Mouse (Mus musculus): ENCODE results near the gene Akr1b3. TPM values are rescaled to one million over a fixed set of nuclear protein-coding genes. Genes with fewer than 3 reads are reported as not detected.
"Not testable (repeated sequence)": the region's sequence is repeated elsewhere in the genome, so short reads cannot be mapped to it uniquely, and the experiment has no call there.

The Akr1b3 gene
- 100 to 1,000 TPM; 302 to 310 TPM for total RNA-seq (2021)
- long read RNA-seq, experiment 1, full-length matches to known transcripts = 102 of 106 reads
- long read RNA-seq, experiment 1, partial matches to known transcripts = 3 of 106 reads
- long read RNA-seq, experiment 1, other reads (novel, unspliced or antisense) = 1 of 106 reads
- long read RNA-seq, experiment 2, transcript Akr1b3-201 (10 exons, 1,387 nt) = major isoform, 210 of 243 reads
- long read RNA-seq, experiment 2, partial matches to known transcripts = 11 of 243 reads
- long read RNA-seq, experiment 2, other reads (novel, unspliced or antisense) = 21 of 243 reads

DNA sequence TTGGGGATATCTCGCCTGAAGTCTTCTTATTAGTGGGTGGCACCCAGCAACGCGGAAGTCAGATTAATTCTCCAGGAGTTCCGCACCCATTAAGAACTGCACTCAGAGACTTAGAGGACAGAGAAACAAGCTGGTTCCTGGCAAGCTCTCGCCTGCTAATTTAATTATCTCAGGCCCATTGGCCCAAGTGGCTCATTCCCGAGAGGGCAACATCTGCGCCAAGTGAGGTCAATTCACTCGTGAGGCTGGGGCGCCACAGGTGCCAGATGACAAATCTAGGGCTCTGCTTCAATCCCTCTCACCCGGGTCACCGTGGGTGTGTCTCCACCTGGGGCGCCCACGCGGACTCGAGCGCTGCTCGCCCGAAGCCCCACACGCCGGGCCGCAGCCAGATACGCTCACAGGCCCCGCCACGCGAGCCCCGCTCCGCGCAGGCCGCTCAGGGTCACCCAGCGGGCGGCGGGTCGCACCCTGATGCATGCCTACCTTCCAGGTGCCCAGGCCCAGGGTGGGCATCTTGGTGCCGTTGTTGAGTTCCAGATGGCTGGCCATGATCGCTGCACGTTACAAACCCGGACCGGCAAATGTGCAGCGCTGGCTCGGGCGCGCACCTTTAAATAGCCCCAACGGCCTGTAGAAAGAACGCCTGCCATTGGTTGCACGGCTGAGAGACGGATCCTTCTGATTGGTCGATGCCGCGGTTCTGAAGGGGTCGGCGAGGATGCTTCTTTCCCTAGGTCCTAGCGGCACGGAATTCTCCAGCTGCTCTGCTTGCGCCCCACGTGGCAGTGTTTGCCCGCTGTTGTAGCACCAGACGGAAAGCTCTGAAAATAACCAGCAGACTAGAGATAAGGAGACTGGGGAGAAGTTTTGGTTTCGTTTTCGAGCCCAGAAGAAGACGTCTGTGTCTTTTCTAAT, at the start of gene Akr1b3:
TSS of gene Akr1b3 (minus strand) at position 625 of the 918 bp plus-strand sequence.
- peak; percentile 70 to 76 for DNase-seq (ENCODE audit: low spot score in 2 of 2)

DNA sequence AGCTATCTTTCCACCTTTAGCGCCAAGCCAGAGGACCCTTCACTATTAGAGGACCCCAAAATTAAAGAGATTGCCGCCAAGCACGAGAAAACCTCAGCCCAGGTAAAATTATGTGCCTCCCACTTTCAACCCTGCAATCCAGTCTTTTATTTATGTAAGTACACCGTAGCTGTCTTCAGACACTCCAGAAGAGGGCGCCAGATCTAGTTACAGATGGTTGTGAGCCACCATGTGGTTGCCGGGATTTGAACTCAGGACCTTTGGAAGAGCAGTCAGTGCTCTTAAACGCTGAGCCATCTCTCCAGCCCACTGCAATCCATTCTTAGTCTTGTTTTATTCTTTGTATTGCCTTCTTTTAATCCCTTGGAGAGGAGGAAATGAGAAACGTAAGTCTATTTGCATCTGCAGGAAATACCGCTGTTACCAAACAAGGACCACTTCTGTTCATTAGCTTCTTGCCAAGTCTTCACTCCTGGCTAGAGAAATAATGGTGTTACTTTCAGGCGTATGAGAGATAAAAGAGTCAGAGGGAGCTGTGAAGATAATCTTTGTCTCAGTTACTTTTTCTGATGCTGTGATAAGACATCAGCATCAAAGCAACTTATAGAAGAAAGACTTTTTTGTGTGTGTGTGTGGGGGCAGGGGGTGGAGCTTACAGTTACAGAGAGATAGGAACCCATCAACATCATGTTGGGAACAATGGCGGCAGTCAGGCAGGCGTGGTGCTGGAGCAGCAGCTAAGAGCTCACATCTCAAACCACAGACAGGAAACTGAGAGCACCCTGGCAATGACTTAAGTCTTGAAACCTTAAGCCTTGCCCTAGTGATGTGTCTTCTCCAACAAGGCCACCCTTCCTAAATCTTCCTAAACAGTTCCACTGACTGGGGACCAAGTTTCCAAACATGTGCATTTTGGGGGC, 47.2 kb upstream of the Akr1b3 start:
- no peak for DNase-seq (ENCODE audit: low spot score in 2 of 2)

DNA sequence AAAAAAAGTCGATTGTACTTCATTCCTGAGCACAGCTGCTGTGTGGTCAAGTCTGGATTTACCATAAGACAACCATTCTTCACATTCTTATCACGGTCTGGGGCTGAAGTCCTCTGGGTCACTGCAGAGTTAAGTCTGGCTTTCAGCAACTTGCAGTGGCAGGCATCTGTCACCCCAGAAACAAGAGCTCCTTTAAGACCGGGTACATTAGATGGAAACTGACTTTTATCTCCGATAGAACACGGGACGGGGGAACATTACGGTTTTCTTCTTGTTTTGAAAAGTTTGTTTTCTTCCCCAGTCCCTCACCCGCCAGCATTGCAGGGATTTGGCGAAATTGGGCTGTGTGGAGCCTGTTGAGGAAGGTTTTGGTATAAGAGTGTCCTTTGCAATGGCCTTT, 38.6 kb upstream of the Akr1b3 start:
- no peak for DNase-seq (ENCODE audit: low spot score in 2 of 2)

DNA sequence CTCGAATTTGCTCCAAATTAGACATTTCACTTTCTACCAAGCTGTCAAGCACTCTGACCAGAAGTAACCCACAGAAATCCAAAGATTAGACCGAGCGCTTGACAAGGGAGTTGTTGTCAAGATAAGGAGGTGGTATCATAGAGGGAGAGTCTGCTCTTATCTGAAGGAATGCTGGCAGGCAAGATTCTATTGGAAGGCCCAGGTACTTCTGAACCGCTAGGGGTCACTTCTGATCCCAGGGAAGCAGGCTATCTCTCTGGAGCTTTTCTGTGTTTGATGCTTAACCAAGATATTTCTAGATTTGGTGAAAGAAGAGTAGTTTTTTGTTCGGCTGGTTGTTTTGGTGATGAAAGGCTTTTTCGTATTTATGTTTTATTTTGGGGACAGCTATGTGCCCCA, 38.1 kb upstream of the Akr1b3 start:
- DNase-seq (ENCODE audit: low spot score in 2 of 2) = no peak

DNA sequence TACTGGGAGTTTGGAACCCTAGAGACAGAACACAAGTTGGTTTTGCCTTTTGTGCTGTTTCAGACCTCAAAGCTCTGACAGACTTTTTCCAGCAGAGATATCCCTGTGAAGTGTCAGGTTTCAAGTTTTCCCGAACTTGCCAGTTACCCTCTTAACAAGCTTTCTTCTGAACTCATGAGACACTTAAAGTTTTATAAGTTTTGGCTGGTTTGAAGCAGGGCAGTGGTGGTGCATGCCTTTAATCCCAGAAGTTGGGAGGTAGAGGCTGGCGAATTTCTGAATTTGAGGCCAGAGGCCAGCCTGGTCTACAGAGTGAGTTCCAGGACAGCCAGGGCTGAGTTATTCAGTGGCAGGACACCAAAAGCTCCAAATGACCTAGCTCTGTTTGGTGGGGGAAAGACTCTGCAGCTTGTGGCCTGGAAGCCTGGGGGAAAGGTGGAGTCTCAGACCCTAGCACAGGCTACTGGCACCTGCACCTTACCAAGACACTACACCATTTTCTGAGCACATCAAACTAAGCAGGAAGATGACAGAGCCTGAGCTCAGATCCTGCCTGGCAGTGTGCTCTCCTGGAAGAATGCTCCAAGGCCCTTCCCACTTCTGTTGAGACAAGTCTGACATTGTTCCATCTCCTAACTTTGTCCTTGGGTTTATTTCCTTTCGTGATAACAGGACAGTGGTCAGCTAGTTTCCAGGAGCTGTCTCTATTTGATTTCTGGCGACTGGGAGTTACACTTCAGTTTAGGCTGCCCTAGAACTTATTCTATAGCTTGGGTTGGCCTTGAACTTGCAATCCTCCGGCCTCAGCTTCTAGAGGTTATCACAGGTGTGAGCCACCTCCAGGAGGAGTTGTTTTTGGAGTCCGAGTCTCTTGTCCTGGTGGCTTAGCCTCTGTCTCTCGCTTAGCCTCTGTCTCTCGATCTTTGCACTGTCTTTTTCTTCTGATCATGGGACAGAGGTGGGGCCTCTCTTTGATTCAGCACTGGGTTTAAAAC, 37.4 kb upstream of the Akr1b3 start:
- no peak for DNase-seq (ENCODE audit: low spot score in 2 of 2)

DNA sequence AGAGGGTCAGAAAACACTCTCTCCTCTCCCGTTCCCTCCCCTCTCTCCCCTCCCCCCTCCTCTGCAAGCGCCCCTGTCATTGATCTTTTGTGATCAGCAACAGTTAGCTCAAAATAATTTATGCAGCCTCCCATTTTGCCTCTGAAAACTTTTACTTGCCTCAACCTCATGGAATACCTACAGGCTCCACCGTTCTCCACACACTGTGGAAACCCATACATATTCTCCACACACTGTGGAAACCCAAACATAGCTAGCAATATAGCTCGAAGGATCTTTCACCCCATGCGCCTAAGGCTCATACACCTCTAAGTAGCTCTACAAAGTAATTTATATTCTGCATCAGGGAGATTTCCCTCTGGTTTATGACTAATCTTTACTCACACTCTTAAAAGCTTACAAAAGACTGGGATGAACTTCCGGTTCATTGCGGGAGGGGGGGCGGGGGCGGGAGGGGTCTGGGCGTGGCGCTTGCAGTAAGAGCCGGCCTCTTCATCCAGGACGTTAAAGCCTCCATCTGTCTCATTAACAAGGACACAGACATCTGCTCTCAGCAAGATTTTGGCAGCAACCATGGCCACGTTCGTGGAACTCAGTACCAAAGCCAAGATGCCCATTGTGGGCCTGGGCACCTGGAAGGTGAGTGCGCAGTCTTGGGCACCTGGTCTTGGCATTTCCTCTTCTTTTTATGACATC, 36.5 kb upstream of the Akr1b3 start, which contains the start of gene Akr1b8:
TSS of gene Akr1b8 (plus strand) at position 462 of the 696 bp plus-strand sequence.
- DNase-seq (ENCODE audit: low spot score in 2 of 2) = peak in 1 of 2 experiments; percentile 45

DNA sequence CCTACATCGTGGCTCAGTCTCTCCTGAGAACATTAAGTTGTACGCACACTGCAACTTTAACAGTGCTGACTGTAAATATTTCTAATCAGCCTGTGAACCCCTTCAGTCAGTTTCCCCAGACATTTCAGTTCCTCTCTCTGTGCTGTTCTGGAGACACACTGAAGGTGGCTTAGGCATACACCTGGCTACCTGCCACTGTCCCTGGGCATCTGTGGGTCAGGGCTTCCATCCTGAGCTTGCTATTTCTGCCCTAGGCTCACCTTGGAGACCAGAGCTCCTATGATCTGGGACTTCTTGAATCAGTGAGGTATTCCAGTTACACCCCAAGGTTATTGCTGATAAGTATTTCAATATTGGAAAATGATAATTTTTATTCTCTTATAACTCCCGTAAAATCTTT, 35.1 kb upstream of the Akr1b3 start:
- DNase-seq (ENCODE audit: low spot score in 2 of 2) = no peak

DNA sequence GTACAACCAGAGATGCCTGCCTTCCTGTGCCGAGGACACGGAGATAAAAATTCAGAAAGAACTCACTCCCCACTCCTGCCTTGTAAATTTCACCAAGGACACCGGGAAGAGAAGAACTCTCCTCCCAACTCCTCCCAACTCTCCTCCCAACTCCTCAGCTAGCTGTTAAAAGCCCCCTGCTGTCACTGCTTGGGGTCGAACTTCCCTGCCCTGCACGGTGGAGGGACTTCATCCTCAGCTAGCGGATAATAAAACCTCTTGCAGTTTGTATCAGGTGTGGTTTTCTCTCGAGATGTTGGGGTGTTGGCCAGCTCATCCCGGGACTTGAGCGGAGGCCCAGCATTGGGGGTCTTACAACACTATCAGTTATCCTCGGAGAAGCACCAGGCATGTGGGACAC, 34.2 kb upstream of the Akr1b3 start:
- DNase-seq (ENCODE audit: low spot score in 2 of 2) = not testable (repeated sequence)

DNA sequence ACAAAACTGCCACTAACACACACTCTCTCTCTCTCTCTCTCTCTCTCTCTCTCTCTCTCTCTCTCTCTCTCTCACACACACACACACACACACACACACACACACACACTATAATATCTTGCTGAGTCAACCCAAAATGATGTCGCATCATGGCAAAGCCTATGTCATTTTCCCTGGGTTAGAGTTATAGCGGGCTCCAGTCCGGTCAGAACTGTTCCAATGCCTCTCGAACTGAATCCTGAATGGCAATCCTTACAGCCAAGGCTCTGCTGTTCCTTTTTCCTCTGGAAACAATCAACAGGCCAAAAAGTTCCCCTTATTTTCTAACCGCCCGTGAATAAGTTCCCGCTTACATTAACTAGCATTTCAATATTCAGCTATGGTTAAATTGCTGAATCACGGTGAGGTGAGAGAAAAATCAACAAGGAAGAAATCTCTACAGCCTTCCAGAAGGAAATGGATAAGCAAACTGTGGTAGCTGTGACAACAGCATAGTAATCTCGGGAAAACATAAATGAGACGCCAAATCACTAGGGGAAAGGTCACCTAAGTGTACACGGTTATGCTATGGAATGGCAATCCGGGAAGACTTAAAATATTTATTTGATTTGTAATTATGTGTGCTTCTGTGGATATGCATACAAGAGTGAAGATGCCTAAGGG, 32.9 kb upstream of the Akr1b3 start:
- DNase-seq (ENCODE audit: low spot score in 2 of 2) = no peak

DNA sequence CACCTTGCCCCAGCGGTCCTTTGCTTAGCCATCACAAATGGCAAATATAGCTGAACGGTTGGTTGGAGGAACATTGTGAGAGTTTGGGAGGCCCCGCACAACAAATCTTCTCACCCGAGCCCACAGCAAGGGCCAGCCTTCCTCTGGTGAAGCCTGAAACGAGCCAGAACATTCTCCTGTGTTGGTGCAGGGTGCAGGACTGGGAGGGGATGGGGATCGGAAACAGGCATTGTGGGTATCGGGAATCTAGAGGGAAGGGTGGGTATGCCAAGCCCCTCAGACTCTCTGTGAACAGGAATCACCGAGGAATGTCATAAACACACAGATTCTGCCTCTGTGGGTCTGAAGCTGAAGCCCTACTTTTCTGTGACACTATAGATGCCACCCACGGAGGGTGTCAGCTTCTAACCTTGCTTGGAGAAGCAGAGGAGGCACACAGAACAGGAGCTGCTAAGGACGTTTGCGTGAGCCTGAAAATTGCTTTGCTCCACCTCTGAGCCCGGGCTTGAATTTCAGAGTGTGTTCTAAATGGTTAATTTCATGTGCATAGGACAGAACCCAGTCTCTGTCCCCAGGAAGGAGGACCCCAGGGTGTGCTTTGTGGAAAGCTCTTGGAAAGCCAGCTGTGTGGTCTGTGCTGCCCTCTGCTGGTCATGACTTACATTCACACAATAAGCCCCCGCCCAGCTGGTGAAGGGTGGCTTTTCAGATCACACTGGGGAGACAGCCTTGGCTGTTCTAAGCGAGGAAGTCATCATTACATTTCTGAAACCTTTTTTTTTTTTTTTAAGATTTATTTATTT, 29.0 kb upstream of the Akr1b3 start:
- peak; percentile 73 to 74 for DNase-seq (ENCODE audit: low spot score in 2 of 2)

DNA sequence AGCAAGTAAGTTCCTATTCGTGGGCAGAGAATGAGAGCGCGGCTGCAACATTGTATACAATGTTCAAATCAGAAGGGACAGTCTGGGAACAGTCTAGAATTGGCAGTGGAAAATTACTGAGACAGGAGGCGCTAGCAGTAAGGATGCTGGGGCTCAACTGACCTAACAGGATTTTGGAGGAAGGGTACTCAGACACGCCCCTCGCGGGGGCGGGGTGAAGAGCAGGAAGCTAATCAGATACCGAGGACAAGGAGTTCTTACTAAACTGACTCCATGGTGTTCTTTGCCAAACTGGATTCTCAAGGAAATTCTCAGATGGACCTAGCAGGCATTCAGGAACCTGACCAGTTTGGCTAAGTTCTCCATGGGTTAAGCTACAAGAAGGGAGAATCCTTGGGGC, 27.7 kb upstream of the Akr1b3 start:
- DNase-seq (ENCODE audit: low spot score in 2 of 2) = no peak

DNA sequence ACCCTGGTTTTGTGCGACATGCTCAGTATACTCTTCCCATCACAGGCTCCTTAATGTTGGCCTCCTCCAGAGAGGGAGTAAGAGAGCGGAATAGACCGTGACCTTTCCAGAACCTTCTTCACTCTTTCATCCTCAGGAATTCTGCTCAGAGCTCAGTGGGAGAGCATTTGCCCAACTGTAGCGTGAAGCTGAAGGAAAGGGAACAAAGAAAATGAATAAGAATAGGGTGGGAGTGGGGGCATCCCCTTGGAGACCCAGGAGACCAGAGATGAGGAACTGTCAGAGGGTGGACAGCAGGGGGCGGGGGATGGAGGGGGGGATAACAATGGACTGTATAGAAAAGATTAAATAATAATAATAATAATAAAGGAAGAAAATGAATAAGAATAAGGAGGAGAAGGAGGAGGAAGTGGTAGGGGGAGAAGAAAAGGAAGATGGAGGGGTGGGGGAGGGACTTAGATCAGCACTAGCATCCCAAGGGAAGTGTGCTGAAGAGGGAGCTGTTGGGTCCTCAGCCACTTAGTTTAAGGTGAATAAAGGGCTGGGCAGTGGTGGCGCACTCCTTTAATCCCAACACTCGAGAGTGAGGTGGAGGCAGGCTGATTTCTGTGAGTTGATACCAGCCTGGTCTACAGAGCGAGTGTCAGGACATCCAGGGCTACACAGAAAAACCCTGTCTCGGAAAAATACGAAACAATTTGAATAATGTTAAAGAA, 27.0 kb upstream of the Akr1b3 start:
- no peak for DNase-seq (ENCODE audit: low spot score in 2 of 2)

DNA sequence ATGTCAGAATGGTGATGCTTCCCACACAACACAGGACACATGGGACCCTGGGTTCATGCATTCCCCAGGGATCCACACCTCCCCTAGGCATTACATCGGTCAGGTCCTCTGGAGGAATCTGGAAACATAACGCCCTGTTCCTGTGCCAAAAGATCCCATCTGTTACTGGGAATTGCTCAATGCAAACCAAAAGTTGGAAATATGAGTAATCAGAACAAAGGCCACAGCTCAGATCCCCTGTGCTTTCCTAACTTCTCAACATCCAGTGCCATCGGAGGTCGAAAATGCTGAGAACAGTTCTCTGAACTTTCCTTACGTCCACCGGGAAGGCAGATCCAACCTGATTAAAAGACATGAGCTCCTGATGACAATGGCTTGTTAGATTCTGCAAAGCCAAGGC, 26.1 kb upstream of the Akr1b3 start:
- no peak for DNase-seq (ENCODE audit: low spot score in 2 of 2)

DNA sequence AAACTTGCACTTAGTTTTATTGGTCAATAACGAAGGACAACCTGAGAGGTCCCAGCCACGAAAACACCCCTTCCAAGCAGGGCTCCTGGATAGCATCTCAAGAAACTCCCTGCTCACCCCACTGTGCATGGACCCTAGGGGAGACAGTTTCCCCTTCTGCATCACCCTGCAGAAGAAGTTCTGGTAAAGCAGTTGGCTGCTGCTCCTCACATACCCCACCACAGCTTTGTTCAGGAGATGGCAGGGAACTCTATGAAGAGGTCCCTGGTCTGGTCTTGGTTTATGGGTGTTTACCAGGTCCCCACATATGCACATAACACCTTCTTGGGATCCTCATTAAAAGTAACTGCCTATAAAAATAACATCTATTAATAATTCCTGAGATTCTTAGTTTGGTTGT, 25.2 kb upstream of the Akr1b3 start:
- DNase-seq (ENCODE audit: low spot score in 2 of 2) = no peak

DNA sequence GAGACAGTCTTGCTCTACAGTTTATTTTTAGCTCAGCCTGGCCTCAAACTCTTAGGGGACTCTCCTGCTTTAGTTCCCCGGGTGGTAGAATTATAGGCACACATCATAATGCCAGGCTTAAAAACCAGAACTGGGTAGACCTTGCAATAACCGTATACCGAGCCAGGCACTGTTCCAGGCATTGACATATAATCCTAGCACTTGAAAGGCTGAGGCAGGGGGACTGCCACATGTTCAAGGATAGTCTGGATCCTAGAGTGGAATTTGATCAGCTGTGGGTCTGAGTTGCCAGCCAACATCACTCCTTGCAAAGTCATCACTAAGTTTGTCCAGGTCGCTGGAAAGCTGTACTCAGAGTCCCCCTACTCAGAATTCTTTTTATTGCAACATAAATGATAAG, 24.7 kb upstream of the Akr1b3 start:
- DNase-seq (ENCODE audit: low spot score in 2 of 2) = no peak

DNA sequence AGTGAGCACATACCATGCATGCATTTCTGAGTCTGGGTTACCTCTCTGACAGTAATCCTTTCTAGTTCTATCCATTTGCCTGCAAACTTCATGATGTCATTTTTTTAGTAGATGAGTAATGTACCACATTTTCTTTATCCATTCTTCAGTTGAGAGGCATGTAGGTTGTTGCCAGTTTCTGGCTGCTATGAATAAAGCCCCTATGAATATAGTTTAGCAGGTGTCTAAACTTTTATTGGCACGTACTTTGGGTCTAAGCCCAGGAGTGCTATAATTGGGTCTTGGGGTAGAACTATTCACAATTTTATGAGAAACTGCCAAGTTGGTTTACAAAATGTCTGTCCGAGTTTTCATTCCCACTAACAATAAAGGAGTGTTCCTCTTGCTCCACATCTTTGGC, 20.5 kb upstream of the Akr1b3 start:
- no peak for DNase-seq (ENCODE audit: low spot score in 2 of 2)

DNA sequence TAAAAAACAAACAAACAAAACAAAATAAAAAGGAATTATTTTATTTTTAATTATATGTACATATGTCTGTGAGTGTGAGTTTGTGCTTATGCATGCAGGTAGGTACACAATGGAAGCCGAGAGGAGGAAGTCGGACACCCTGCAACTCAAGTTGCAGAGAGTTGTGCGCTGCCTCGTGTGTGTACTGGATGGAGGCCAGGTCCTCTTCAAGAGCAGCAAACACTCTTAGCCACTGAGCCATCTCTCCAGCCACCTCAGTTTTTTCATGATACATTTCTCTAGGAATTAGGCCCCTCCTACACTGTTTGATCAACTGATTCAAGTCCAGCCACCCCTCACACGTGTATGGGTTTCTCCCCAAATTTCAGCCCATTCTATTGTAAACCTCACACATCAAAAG, 17.4 kb upstream of the Akr1b3 start:
- DNase-seq (ENCODE audit: low spot score in 2 of 2) = no peak
